In the genomic region with DNA sequence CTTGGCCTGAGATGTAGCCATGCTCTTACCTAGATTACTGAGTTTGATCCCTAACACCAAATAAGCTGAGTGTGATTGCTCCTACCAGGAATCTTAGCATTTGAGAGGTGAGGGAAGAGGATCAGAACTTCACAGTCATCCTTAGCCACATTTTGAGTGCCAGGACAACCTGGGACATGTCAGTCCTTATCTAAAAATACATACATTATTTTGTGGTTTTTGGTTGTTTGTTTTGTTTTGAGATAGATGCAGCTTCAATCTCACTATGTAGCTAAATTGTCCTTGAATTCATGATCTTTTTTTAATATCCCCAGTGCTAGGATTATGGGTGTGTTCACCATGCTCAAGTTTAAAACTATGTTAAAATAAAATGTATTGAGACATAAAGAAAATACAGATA, we compare ENCODE assay signal across 32 mouse cellular contexts.
"Had no signal": no experiment of that assay in that cellular context is flagged by ENCODE, and none has a peak within 500 bp of the region (broad histone marks: within the 10 kb centered on the region; RNA-seq: fewer than 3 reads in every experiment).

No protein-coding gene starts in this region.

- H3K4me2 ChIP-seq: limb, embryonic 12.5 days; limb, embryonic 13.5 days; limb, embryonic 15.5 days; liver, embryonic 11.5 days; liver, embryonic 12.5 days; liver, embryonic 13.5 days; liver, embryonic 15.5 days; lung, embryonic 14.5 days; lung, embryonic 15.5 days; midbrain, embryonic 11.5 days; midbrain, embryonic 12.5 days; midbrain, embryonic 13.5 days; midbrain, embryonic 15.5 days; neural tube, embryonic 12.5 days had no signal

- ATAC-seq: liver, embryonic 12.5 days; liver, postnatal 0 days; midbrain, embryonic 13.5 days; midbrain, embryonic 15.5 days; midbrain, embryonic 16.5 days had no signal

- H3K27me3 ChIP-seq: limb, embryonic 12.5 days; limb, embryonic 13.5 days; limb, embryonic 15.5 days; liver, embryonic 12.5 days; liver, embryonic 13.5 days; liver, embryonic 15.5 days; lung, embryonic 15.5 days; megakaryocyte, embryonic 14.5 days; midbrain, embryonic 12.5 days; midbrain, embryonic 13.5 days; midbrain, embryonic 15.5 days; neural tube, embryonic 12.5 days had no signal

- H3K4me3 ChIP-seq: left cerebral cortex, adult 2 months; limb, embryonic 10.5 days; limb, embryonic 12.5 days; limb, embryonic 13.5 days; limb, embryonic 15.5 days; liver, embryonic 12.5 days; liver, embryonic 13.5 days; liver, embryonic 15.5 days; lung, embryonic 15.5 days; megakaryocyte, embryonic 14.5 days; midbrain, embryonic 10.5 days; midbrain, embryonic 12.5 days; midbrain, embryonic 13.5 days; midbrain, embryonic 15.5 days; myocyte; neural tube, embryonic 12.5 days had no signal

- DNase-seq: left cerebral cortex, postnatal 4 days; liver; liver, embryonic 13.5 days; liver, postnatal 0 days; lung, adult 18-20 months; lung, adult 2 months; lung, embryonic 14.5 days; lung, postnatal 10 days; lung, postnatal 14 days; lung, postnatal 36 days; lung, postnatal 4 days; midbrain, embryonic 14.5 days had no signal

- H3K9me3 ChIP-seq: limb, embryonic 10.5 days; limb, embryonic 12.5 days; limb, embryonic 13.5 days; limb, embryonic 15.5 days; liver, embryonic 12.5 days; liver, embryonic 13.5 days; liver, embryonic 15.5 days; lung, embryonic 15.5 days; megakaryocyte, embryonic 14.5 days; midbrain, embryonic 10.5 days; midbrain, embryonic 12.5 days; midbrain, embryonic 13.5 days; midbrain, embryonic 15.5 days; neural tube, embryonic 12.5 days had no signal

- H3K27ac ChIP-seq: left cerebral cortex, adult 2 months; limb, embryonic 10.5 days; limb, embryonic 12.5 days; limb, embryonic 13.5 days; limb, embryonic 15.5 days; liver, embryonic 12.5 days; liver, embryonic 13.5 days; liver, embryonic 14.5 days; liver, embryonic 15.5 days; lung, embryonic 15.5 days; macrophage; midbrain, embryonic 10.5 days; midbrain, embryonic 12.5 days; midbrain, embryonic 13.5 days; midbrain, embryonic 15.5 days; neural tube, embryonic 12.5 days had no signal

- H3K4me1 ChIP-seq: limb, embryonic 10.5 days; limb, embryonic 12.5 days; limb, embryonic 13.5 days; limb, embryonic 15.5 days; lung, embryonic 15.5 days; midbrain, embryonic 10.5 days; midbrain, embryonic 12.5 days; midbrain, embryonic 13.5 days; midbrain, embryonic 15.5 days; neural tube, embryonic 12.5 days had no signal

- H3K9ac ChIP-seq: limb, embryonic 12.5 days; limb, embryonic 13.5 days; limb, embryonic 15.5 days; liver, embryonic 12.5 days; liver, embryonic 13.5 days; liver, embryonic 14.5 days; liver, embryonic 15.5 days; liver, postnatal 0 days; lung, embryonic 14.5 days; lung, embryonic 15.5 days; midbrain, embryonic 12.5 days; midbrain, embryonic 13.5 days; midbrain, embryonic 15.5 days; neural tube, embryonic 12.5 days had no signal

- H3K36me3 ChIP-seq: limb, embryonic 10.5 days; limb, embryonic 12.5 days; limb, embryonic 13.5 days; limb, embryonic 15.5 days; lung, embryonic 15.5 days; midbrain, embryonic 10.5 days; midbrain, embryonic 12.5 days; midbrain, embryonic 13.5 days; midbrain, embryonic 15.5 days; neural tube, embryonic 12.5 days had no signal
